Mouse (Mus musculus): ENCODE measurements around the gene Mrps26.
A peak's percentile ranks its signal among the peaks of the same experiment; 100 is the strongest.
"Not testable (repeated sequence)": the region's sequence is repeated elsewhere in the genome, so short reads cannot be mapped to it uniquely, and the experiment has no call there.

Mrps26 gene

DNA sequence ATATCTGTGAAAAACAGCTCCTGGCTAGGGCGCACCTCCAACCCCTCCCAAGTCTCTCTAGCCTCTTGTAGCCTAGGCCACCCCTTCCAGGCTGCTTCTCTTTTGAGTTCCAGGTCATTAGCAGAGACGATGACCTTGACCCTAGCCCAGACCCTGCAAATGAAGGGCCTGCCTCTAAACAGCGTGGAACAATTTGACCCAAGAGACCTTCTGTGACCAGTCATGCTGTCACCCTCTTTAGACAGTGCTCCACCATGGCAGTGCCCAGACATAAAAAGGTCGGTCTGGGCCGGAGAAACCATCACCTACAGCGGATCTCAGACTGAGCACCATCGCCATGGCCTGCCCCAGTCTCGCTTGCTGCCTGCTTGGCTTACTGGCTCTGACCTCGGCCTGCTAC, 12.3 kb downstream of the Mrps26 start, which contains the start of gene Oxt:
Gene Oxt (plus strand): TSS at position 301 of the 400 bp plus-strand sequence.
- DNase-seq (ENCODE audit: low spot score in 2 of 2): no peak

DNA sequence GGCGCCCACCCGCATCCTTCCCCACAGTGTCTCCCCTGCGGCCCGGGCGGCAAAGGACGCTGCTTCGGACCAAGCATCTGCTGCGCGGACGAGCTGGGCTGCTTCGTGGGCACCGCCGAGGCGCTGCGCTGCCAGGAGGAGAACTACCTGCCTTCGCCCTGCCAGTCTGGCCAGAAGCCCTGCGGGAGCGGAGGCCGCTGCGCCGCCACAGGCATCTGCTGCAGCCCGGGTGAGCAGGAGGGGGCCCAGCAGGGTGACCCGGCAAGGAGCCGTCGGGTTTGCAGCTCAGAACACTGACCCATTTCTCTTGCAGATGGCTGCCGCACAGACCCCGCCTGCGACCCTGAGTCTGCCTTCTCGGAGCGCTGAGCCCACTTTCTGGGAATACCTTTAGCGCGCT, 13.0 kb downstream of the Mrps26 start:
- not testable (repeated sequence) for DNase-seq (ENCODE audit: low spot score in 2 of 2)

DNA sequence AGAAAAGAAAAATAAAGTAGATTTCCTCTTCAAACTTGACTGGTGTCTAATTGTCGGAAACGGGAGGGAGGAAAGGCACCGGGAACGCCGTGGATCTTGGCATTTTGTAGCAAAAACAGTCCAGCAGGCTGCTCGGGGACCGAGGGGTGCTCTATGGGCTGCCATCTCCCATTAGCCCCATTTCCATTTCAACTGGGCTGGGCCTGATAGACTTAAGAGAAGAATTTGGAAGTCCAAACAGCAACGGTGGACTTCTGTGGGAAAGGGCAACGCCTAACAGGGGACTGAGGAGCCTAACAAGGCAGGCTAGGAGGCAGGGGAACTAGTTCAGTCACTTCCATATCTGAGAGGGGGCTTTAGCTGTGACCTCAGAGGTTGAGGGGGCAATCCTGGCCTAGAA, 13.5 kb downstream of the Mrps26 start:
- no peak for DNase-seq (ENCODE audit: low spot score in 2 of 2)

DNA sequence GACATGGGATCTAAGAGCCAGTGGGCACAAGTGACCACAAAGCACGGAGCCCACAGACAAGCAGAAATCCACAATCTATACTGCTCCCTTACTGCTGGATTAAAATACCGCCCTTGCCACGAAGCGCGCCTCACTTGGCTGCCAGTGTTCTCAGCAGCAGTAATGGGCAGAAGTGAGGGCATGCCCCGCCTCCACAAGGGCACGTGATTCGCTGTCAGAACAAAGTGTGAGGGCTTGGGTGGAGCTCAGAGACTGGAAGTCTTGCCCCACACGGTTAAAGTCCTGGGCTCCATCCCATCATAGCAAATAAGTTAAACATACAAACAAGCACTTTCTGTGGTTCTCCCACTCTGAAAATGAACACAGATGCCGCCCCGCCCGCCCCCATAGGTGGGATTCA, 14.1 kb downstream of the Mrps26 start:
- no peak for DNase-seq (ENCODE audit: low spot score in 2 of 2)

DNA sequence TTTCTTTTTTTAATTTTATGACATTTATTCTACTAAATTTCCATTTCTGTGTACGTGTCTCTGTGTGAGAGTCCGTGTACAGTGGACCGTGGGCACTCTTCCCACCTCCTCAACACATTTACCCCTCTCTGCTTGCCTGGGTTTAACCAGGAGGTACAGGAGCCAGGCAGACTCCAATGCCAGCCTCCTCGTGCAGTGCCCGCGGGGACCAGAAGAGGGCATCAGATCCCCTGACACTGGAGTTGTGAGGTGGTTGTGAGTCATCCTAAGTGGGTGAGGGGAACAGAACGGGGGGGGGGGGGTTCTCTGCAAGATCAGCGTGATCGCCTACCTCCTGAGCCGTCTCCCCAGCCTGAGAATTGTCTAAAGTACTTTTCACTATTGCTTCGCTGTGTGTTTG, 14.6 kb downstream of the Mrps26 start:
- peak; percentile 53 to 65 for DNase-seq (ENCODE audit: low spot score in 2 of 2)

DNA sequence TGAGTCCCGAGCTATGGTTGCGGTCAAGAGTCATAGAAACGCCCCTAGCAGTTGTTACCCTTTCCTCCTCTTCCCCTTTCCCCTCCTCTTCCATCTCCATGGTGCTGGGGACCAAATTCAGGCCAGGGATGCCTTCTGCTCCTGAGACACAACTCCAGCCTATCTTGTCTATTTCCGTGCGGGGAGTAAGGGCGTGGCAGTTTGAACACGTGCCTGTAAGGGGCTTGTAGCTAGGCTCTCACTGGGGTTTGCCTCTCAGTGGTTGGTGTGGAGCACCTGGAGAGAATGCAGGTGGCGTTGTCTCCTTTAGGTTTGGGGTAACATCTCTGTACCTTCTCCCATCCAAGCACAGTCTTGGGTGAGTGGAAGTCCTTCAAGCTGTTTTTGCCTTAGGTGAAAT, 16.2 kb downstream of the Mrps26 start:
- DNase-seq (ENCODE audit: low spot score in 2 of 2): no peak

DNA sequence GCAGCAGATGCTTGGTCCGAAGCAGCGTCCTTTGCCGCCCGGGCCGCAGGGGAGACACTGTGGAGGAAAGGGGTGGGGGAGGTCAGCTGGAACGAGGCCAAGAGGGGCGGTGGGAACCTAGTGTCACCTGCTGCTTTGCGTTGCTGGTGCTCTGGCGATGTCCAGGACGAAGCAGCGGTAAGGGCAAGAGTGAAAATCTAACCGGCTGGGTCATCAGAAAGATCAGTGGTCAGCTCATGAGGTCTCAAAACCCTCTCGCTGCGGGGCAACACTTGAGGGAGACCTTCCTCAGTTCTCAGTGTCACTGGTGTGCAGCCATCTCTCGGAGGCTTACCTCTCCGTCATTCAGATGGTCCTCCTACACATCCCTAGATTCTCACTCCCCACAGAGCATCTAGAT, 17.7 kb downstream of the Mrps26 start:
- no peak for DNase-seq (ENCODE audit: low spot score in 2 of 2)

DNA sequence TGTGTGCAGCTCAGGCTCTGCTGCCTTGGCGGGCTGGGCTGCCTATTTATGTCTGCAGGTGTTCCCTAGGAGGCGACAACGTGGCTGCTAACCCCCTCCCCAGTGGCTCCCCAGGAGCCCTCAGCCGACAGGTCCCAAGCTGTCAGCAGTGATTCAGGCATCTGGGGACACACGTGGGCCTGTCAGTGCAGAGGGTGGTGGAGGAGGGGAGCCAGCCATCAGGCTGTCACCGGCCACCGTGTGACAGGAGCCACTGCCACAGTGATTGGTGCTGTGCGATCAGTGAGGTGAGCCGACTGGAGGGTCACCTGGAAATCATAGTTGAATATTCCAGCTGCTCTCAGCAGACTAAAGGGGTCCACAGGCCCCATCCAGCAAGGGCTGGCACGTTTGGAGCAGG, 19.0 kb downstream of the Mrps26 start, which contains the start of gene Avp:
Gene Avp (minus strand): TSS at position 3 of the 400 bp plus-strand sequence.
- no peak for DNase-seq (ENCODE audit: low spot score in 2 of 2)

DNA sequence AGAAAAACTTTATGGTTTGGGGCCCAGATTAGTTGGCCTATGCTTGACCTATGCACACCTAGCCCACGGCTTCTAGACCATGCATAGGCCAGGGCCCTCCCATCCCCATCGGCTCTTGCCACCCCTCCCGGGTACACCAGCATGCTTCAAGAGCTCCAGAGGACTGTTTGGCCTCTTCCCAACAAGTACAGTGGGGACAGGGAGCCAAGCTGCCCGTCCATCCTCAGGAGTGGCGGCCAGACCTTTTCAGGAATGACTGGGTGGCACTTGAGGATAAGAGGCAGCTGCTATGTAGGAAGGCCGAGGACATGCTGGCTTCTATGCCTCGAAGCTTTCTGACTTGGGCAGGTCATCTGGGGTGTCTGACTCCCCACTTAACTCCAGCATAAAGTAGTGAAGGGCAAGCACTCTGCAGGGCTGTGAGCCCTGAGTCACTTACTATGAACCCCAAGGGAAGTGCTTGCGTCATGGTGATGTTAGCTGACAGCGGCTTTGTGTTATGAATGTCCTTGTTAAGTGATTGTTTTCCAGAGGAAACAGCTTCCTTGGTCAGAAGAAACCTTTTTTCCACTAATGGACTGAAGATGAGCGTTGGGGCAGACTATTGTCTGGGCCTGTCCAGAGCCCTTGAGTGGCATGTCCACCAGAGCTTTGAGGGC, 20.5 kb downstream of the Mrps26 start:
- no peak for DNase-seq (ENCODE audit: low spot score in 2 of 2)

DNA sequence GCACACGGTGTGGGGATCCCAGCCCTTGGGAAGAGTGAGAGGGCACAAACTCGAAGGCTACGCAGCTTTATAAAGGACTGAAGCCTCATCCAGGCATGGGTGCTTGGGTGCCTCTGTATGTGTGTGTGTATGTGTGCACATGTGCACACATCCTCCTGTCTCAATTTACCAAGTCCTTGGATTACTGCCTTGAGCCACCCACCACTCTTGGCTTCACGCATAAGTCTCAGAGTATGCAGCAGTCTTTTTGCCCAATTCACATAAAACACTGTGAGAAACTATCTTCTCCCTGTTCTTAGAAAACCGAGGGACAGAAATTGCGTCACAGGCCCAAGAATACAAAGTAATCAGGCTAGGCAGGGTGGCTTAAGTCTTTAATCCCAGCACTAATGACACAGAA, 22.5 kb downstream of the Mrps26 start:
- DNase-seq (ENCODE audit: low spot score in 2 of 2): no peak

DNA sequence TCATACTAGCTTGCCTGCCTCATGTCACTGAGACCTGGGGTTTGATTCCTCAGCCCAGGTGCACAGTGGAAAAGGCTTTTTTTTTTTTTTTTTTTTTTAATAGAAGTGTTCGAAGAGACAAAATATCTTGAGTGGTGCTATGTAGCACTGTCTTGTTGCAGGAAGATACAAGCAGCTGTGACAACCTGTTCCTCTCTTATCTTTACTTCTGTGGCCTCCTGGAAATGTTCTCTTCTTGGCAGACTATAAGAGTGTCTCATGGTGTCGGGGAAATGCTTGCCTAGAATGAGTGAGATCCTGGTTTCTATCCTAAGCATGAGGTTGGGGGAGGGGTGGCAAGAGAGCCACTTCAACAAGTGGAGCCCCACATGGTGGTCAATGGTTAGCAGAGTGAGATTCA, 24.8 kb downstream of the Mrps26 start:
- DNase-seq (ENCODE audit: low spot score in 2 of 2): no peak

DNA sequence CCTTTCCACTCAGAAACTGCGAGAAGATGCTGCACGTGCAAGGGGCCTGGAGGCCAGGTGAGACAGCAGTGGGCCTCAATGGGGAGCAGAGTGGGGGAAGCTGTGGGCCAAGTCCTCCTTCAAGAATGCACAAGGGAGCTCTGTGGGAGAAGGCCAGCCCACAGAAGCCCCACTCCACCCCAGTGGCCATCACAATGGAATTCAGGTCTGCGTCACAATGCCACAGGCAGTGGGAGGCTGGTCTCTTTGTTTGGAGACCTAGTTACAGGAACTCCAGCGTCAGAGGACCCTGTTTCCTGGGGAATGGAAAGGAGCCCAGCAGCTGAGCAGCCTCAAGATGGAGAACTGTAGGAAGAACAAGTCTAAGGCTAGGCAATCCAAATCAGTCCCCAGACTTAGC, 25.6 kb downstream of the Mrps26 start:
- DNase-seq (ENCODE audit: low spot score in 2 of 2): no peak

DNA sequence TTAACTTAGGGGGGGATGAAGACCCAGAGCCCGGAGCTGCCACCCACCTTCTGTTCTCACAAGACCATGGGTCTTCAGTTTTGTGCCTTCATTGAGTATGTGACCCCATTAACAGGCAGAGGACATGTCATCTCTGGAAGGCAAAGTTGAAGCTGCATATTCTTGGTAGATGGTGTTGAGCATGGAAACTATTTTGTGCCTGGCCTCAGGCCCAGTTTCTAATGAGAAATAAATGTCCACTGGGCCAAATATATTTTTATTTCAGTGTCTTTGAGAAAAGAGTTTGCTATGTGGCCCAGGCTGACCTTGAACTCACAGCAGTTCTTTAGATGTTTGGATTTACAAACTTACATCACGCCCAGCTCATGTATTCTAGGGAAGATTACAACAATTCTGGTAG, 26.2 kb downstream of the Mrps26 start:
- DNase-seq (ENCODE audit: low spot score in 2 of 2): no peak

DNA sequence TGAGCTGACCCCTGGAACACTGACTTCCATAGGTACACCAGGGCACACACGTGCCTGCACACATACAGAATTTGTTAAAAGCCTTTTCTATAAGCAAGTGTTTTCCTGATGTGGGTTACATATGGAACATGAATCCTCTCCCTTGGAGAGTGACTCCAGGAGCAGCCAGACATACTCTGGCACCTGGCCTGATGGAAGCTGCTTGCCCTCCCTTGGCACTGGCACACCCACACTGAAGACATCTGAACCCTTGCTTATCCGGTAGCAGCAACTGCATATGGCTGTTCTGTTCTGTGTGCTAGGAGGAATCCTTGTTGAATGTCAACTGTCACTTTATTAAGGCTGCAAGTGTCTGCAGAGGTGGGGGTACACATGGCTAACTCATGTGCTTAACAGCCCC, 27.5 kb downstream of the Mrps26 start:
- no peak for DNase-seq (ENCODE audit: low spot score in 2 of 2)

DNA sequence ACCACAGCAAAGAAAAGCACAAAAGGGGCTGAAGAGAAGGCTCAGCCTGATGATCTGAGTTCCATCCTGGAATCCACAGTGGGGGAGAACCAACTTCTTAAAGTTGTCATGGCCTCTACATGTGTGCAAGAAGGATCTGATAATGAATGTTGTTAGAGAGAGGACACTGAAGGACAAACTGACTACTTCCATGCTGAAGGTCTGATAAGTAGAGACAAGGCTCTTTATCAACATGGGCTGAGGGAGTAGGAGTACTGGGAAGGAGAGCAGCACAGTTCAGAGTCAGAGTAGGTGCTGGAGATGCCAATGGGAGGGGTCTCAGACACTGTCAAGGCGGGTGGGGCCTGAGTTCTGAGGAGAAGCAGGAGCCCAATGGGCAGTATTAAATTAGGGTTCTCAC, 32.1 kb downstream of the Mrps26 start:
- DNase-seq (ENCODE audit: low spot score in 2 of 2): no peak

DNA sequence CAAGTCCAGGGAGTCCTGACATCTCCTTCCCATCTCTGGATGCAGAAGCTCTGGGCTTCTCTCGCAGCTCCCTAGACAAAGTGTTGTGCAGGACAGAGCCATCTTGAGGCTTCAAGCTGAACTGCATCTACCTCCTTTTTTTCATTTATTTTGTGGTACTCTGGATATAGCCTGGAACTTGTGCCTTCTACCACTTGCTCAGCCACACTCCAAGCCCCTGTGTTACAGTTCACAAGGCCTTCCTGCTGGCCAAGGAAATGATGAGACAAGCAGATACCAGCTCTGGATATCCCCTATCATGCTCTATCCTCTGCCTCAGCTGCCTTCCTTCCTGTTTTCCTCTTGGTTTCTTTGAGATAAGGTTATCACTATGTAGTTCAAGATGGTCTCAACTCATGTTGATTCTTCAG, 34.1 kb downstream of the Mrps26 start:
- DNase-seq (ENCODE audit: low spot score in 2 of 2): no peak

DNA sequence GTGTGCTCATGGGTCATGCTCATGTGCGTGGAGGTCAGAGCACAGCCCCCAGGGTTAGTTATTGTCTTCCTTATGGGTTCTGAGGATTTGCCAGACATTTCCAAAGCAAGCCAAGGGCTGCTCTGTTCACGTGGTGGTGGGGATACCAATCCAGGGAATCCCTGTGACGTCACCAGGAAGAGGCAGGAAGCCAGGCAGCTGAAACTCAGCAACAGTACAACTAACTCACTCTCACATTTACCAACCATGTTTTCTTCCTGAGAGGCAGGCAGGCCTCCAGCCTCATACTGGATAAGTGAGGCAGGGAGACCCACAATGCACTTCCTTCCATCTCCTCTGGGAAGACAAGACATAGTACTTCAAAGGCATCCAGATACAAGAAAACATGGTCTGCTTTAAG, 34.9 kb downstream of the Mrps26 start:
- no peak for DNase-seq (ENCODE audit: low spot score in 2 of 2)

DNA sequence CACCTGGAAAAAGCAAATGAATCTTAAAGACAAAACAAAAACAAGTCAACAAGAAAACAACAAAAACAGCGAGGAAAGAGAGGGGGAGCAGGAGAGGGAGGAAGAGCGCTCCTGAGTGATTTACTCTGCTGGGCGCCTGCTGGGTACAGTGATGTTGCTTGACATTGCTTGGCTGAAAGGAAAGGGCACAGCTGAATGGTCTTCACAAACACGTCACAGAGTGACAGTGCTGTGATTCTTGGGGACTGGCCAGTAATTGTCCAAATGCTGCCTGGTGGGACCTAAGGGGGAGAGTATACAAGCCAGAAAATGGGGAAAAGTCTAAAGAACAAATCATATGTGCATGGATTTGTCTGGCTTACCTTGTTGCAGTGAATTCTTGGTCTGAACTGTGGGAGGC, 38.7 kb downstream of the Mrps26 start:
- no peak for DNase-seq (ENCODE audit: low spot score in 2 of 2)

DNA sequence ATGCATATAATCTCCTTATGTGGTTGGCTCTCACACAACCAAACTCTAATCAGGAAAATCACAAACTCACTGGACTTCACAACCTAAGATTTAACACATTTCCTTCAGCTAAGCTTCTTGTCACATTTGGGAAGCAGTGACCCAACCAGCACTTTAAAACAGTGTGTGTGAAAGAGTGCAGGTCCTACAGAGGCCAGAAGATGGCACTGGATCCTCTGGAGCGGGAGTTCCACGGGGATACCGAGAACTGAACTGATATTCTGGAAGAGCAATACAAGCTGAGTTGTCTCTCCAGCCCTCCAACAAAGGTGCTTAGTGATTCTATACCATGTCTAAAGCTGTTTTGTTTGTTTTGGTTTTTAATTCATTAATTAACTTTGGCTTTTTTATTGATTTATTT, 49.5 kb downstream of the Mrps26 start:
- DNase-seq (ENCODE audit: low spot score in 2 of 2): no peak

Measured in frontal cortex, postnatal 25 days (tissue).